In genomic region chr10:13685366-13685765, GRCm38 (mm10) we compare ENCODE assay signal across 11 mouse cellular contexts.
"Had no signal": no experiment of that assay in that cellular context is flagged by ENCODE, and none has a peak within 500 bp of the region (broad histone marks: within the 10 kb centered on the region; RNA-seq: fewer than 3 reads in every experiment).

No protein-coding gene starts in this region.

- DNase-seq: left cerebral cortex, postnatal 4 days; lung, embryonic 14.5 days; lung, postnatal 4 days; right cerebral cortex, postnatal 4 days; spleen, adult 18-20 months; thymus, adult 18-20 months; thymus, postnatal 14 days had no signal

- H3K9me3 ChIP-seq: kidney, embryonic 15.5 days; limb, embryonic 13.5 days; neural tube, embryonic 15.5 days had no signal

- H3K4me3 ChIP-seq: kidney, embryonic 15.5 days; limb, embryonic 13.5 days; myocyte; neural tube, embryonic 15.5 days had no signal

- H3K27ac ChIP-seq: kidney, embryonic 15.5 days; limb, embryonic 13.5 days; neural tube, embryonic 15.5 days had no signal

- H3K4me2 ChIP-seq: kidney, embryonic 15.5 days; limb, embryonic 13.5 days; lung, embryonic 14.5 days; neural tube, embryonic 15.5 days had no signal

- H3K36me3 ChIP-seq: kidney, embryonic 15.5 days; limb, embryonic 13.5 days; neural tube, embryonic 15.5 days had no signal

- H3K9ac ChIP-seq: kidney, embryonic 15.5 days; limb, embryonic 13.5 days; lung, embryonic 14.5 days; neural tube, embryonic 15.5 days had no signal

- H3K27me3 ChIP-seq: kidney, embryonic 15.5 days; neural tube, embryonic 15.5 days had no signal
